Mouse (Mus musculus) heart, postnatal 36 days (tissue): ENCODE results near the gene Insig1. TPM values are rescaled to one million over a fixed set of nuclear protein-coding genes. Genes with fewer than 3 reads are reported as not detected.

Experiments
- DNase-seq, 2 experiments: peaks; one replicate each; pipeline ENCODE4 v3.0.0; 2021 to 2022
- intact Hi-C: fragments of 180-260 bp; cut with DNase I; formaldehyde crosslinking; loops from one replicate; pipeline ENCODE4 v1.15.1; 2025
- total RNA-seq, 2 experiments: library from RNA; stranded (reverse); gene quantifications; 2 replicates each; pipeline ENCODE4 v1.2.3; 2021

Insig1 gene
- total RNA-seq: 10 to 100 TPM; 18.8 to 21.2 TPM

GRCm38 (mm10) chr5:28070828-28071455, at the start of gene Insig1:
Gene Insig1, plus strand, starts transcription at chr5:28071363.
- intact Hi-C loops: loop anchor here (2.0 to 5.0 kb wide), 3 partner anchors 34 to 279 kb away; partner anchors contain the start of gene Paxip1
- peak; percentile 98 to 99 for DNase-seq

- intact Hi-C loops: no loop called here
- no peak for DNase-seq
Observed at GRCm38 (mm10) chr5:28023452-28023851, 47.7 kb upstream of the Insig1 start.

GRCm38 (mm10) chr5:28031577-28032236, 39.5 kb upstream of the Insig1 start:
- no peak for DNase-seq
- intact Hi-C loops: no loop called here

- intact Hi-C loops: no loop called here
- DNase-seq: no peak
Observed at GRCm38 (mm10) chr5:28032866-28033265, 38.3 kb upstream of the Insig1 start.

- DNase-seq: no peak
- intact Hi-C loops: no loop called here
Observed at GRCm38 (mm10) chr5:28033281-28033680, 37.9 kb upstream of the Insig1 start.

- no peak for DNase-seq
- intact Hi-C loops: no loop called here
Observed at GRCm38 (mm10) chr5:28033826-28034225, 37.3 kb upstream of the Insig1 start.

GRCm38 (mm10) chr5:28036011-28036410, 35.2 kb upstream of the Insig1 start:
- no peak for DNase-seq

GRCm38 (mm10) chr5:28036518-28036917, 34.6 kb upstream of the Insig1 start:
- no peak for DNase-seq
- intact Hi-C loops: loop anchor here (2.0 to 5.0 kb wide), 3 partner anchors 34 to 56 kb away; partner anchors contain the start of gene Insig1

More at GRCm38 (mm10) chr5:28036011-28036410, 35.2 kb upstream of the Insig1 start:
- intact Hi-C loops: loop anchor here (2.0 to 5.0 kb wide), 3 partner anchors 35 to 56 kb away; partner anchors contain the start of gene Insig1

GRCm38 (mm10) chr5:28037172-28037591, 34.0 kb upstream of the Insig1 start:
- peak; percentile 70 to 78 for DNase-seq
- intact Hi-C loops: loop anchor here (2.0 to 5.0 kb wide), 3 partner anchors 34 to 55 kb away; partner anchors contain the start of gene Insig1

- peak in 1 of 2 experiments; percentile 26 for DNase-seq
- intact Hi-C loops: loop anchor here (2.0 to 5.0 kb wide), 3 partner anchors 33 to 55 kb away; partner anchors contain the start of gene Insig1
Observed at GRCm38 (mm10) chr5:28037639-28038038, 33.5 kb upstream of the Insig1 start.

- peak; percentile 75 to 80 for DNase-seq
- intact Hi-C loops: loop anchor here (5.0 kb wide), 2 partner anchors 41 to 54 kb away; no protein-coding TSS in a partner anchor
Observed at GRCm38 (mm10) chr5:28038115-28038514, 33.0 kb upstream of the Insig1 start.

GRCm38 (mm10) chr5:28039746-28040655, 31.2 kb upstream of the Insig1 start:
- no peak for DNase-seq
- intact Hi-C loops: loop anchor here (5.0 kb wide), 2 partner anchors 43 to 52 kb away; no protein-coding TSS in a partner anchor

GRCm38 (mm10) chr5:28040726-28041125, 30.4 kb upstream of the Insig1 start:
- DNase-seq: no peak
- intact Hi-C loops: no loop called here

GRCm38 (mm10) chr5:28042021-28042420, 29.1 kb upstream of the Insig1 start:
- intact Hi-C loops: no loop called here
- no peak for DNase-seq

GRCm38 (mm10) chr5:28042779-28043178, 28.4 kb upstream of the Insig1 start:
- intact Hi-C loops: no loop called here
- no peak for DNase-seq

- intact Hi-C loops: no loop called here
- DNase-seq: no peak
Observed at GRCm38 (mm10) chr5:28043386-28043785, 27.8 kb upstream of the Insig1 start.

GRCm38 (mm10) chr5:28046966-28047365, 24.2 kb upstream of the Insig1 start:
- DNase-seq: no peak
- intact Hi-C loops: no loop called here

- intact Hi-C loops: no loop called here
Observed at GRCm38 (mm10) chr5:28047961-28048360, 23.2 kb upstream of the Insig1 start.

GRCm38 (mm10) chr5:28055450-28055849, 15.7 kb upstream of the Insig1 start:
- intact Hi-C loops: no loop called here
- DNase-seq: no peak

More at GRCm38 (mm10) chr5:28047961-28048360, 23.2 kb upstream of the Insig1 start:
- no peak for DNase-seq

- intact Hi-C loops: no loop called here
- no peak for DNase-seq
Observed at GRCm38 (mm10) chr5:28056877-28057276, 14.3 kb upstream of the Insig1 start.
